Mouse (Mus musculus) CH12.LX (cell line): Measurements from ENCODE around the gene Ptp4a2.

Experiments used
- CHD2 ChIP-seq: IDR thresholded peaks from 2 replicates; pipeline ENCODE4 v1.6.1; 2011; ENCODE audit warnings: low read length, improper control_type of control experiment
- CTCF ChIP-seq, 2 experiments: IDR thresholded peaks in 1 of 2; conservative IDR thresholded peaks in 1 of 2; 2 replicates each; pipeline ENCODE4 v1.5.1; 2011 to 2012; ENCODE audit warnings: low read depth in 2 of 2, low read length in 2 of 2, improper control_type of control experiment in 1 of 2, inconsistent platforms in 1 of 2, mild to moderate bottlenecking in 1 of 2, moderate library complexity in 1 of 2
- E2F4 ChIP-seq: IDR thresholded peaks from 2 replicates; pipeline ENCODE4 v1.6.1; 2011; ENCODE audit warnings: low read depth, low read length, improper control_type of control experiment; ENCODE audit not compliant: insufficient replicate concordance
- EP300 ChIP-seq: IDR thresholded peaks from 2 replicates; pipeline ENCODE4 v1.6.1; 2011; ENCODE audit warnings: low read length, improper control_type of control experiment

GRCm38 (mm10) chr4:129846823-129847222 lies 35.8 kb downstream of the Ptp4a2 start:
- TF ChIP-seq CTCF (conservative IDR thresholded peaks at IDR 0.05 in 1 of 2, IDR thresholded peaks at IDR 0.05 in 1 of 2; ENCODE audit: low read depth in 2 of 2, low read length in 2 of 2) (peak in 1 of 2 experiments; percentile 70; a peak in 2 of 4 replicates), E2F4 (no peak), CHD2 (no peak), EP300 (no peak)
